Mouse (Mus musculus): ENCODE results near the gene Cnih1.
"Not testable (repeated sequence)": the region's sequence is repeated elsewhere in the genome, so short reads cannot be mapped to it uniquely, and the experiment has no call there.

Gene Cnih1

DNA sequence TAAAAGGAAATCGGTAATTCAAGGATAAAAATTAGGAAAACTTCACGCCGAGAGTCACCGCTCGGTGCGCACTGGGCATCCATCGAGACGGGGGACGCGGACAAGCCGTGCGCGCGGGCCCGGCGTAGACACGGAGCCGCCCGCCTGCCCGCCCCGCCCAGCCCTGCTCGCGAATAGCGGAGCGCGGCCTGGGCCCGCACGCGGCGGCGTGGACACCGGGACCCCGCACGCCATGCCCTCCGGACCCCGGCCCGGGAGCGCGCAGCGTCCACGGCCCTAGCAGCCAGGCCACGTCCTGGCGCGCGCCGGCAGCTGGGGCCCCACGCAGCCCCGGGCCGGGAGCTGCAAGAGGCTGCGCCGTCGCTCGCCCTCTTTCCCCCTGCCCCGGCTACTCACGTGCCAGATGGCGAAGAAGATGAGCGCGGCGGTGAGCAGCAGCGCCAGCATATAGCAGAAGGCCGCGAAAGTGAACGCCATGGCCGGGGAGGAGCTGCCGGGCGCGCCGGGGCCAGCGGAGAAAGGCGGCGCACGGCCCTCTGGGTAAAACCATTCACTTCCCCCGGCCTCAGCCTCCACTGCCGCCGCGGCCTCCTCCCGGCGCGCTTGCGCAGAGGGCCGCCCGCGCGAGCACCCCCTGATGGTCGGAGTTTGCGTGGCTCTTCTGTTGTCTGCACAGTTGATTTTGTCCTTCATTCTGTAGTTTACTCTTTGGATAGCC, at the start of gene Cnih1:
Gene Cnih1, minus strand, starts transcription at position 625 of the 718 bp plus-strand sequence.
- DNase-seq (ENCODE audit: low read depth, low spot score): peak; percentile 79

DNA sequence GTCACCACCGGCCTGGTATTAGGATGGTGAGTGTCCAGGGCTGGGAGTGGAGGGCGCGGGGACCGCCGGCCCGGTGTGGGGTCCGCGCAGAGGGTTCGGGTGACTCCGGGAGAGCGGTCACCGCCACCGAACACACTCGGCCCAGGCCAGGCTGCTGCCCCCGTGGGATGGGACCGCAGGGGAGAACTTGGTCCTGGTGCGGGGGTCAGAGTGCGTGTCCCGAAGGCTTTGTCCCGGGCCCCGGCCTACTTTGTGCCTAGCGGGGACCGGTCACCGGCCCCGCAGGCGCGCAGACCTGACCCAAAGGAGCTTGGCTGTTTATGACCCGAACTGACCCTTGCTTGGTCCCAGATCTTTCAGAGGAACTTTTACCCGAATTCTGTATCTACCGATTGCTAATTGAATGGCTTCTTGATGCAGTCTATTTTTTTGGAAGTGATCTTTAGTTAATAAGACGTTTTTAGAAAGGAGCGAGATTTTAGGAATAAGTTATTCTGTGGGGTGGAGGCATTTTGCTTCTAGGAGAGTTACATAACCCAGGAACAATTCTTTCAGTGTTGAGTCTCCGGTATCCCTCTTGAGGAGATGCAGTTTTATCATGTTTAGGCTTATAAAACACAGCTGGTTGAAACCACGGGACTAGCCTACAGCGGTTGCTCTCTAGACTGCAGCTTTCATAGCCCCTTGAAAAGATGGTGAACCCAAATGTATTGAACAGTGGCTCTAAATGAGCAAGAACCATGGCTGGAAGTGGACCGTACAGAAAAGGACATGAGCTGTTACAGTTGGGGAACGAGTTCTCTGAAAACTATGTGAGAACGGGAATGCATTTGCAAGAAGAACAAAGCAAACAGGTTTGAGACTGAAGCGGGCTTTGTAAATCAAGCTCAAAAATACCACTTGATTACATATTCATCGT, 44.4 kb upstream of the Cnih1 start:
- peak; percentile 13 for DNase-seq (ENCODE audit: low read depth, low spot score)

DNA sequence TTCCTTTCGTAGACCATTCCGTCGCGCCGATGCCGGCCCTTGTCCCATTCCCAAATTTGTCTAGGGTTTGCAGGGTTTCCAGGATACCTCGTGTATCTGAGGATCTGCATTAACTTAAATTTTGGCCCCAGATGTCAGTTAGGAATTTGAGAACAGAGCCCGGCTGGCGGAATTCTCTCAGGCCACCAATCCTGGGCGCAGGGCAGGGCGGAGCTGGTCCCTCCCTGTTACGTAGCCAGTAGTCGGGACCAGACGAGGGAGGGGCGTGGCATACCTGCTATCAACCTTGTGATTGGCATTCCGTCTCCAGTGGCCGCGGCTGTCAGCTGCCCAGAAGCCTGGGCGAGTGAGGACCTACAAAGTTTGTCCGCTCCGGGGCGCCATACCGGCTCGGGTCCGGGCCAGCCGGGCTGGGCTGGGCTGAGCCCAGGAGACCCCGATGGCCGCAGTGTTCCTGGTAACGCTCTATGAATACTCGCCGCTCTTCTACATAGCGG, 43.7 kb upstream of the Cnih1 start, which contains the start of gene Cgrrf1:
Gene Cgrrf1, plus strand, starts transcription at position 289 of the 497 bp plus-strand sequence.
- DNase-seq (ENCODE audit: low read depth, low spot score): peak; percentile 96

DNA sequence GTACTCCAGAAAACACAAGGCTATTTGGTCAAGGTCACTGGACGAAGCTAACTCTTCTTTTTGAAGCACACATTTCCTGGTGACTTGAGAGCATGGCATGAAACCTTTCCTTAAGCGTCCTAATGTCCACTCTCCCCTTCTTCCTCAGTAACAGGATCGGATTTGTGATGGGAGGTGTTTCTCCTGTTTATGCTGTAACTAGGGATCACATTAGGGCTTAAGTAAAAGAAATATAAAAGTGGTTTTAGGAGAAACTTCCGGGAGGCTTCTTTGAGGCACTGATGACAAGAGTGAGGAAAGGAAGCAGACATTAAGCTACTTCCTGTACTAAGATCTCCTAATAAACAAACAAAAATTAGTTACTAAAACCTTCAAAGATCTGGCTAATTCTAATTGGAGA, 43.1 kb upstream of the Cnih1 start:
- peak; percentile 14 for DNase-seq (ENCODE audit: low read depth, low spot score)

DNA sequence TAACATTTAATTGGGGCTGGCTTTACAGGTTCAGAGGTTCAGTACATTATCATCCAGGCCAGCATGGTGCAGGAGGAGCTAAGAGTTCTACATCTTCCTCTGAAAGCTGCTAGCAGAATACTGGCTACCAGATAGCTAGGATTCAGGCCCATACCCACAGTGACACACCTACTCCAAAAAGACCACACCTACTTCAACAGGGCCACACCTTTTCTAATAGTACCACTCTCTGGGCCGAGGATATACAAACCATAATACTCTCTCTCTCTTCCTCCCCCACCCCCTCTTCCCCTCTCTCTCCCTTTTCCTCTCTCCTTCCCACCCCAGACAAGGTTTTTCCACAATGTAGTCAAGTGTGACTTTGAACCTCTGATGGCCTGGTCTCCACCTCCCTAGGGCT, 39.2 kb upstream of the Cnih1 start:
- DNase-seq (ENCODE audit: low read depth, low spot score): no peak

DNA sequence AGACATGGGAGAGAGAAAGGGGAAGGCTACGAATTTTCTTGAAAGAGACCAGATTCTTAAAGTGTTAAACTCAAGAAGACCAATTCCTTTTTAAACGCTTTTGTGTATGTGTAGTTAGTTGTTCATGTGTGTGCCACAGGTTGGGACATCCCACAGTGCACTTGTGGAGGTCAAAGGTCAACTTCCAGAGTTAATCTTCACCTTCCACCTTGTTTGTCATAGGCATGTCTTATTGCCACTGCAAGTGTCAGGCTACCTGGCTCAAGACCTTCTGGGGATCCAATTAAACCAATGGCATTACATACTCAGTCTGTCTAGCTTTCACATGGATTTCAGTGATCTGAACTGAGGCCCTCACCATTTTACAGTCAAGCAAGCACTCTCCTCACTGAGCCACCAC, 35.8 kb upstream of the Cnih1 start:
- DNase-seq (ENCODE audit: low read depth, low spot score): no peak

DNA sequence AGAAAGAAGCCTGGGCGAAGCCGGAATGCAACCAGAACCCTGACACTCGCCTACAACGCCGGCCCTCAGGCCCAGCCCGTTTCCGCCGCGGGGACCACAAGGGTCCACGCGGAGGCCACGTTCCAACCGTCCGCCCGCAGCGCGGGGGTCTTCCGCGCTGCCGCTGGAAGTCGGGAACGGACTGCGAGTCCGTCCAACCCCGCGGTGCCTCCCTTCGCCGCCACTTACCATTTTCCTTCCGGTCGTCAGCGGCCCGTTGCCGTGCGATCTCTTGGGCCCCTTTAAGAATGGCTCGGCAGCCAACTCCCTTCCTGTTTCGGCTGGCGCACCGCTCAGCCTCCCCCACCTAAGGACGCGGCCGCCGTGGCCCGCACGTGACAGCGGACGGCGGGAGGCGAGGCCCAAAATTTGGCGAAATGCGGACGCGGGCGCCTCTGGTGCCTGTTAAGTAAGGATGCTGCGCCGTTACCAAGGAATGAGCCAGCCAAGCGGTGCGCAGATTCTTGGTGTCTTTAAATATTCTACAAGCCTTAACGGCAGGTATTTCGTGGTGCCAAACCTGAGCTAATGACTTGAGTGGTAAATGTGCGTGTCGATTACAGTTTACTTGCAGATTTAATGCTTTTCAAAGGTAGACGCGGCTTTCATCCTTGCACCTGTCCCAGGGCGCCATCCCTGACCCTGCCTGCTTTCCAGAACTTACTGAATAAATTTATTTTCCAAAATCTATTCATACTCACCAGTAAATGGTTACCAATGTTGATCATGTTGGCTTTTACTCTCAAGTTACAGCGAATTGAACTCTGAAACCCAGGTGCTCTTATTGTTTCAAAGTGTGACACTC, 33.9 kb upstream of the Cnih1 start, which contains the start of gene Gmfb:
Gene Gmfb, minus strand, starts transcription at position 370 of the 844 bp plus-strand sequence.
- peak; percentile 78 for DNase-seq (ENCODE audit: low read depth, low spot score)

DNA sequence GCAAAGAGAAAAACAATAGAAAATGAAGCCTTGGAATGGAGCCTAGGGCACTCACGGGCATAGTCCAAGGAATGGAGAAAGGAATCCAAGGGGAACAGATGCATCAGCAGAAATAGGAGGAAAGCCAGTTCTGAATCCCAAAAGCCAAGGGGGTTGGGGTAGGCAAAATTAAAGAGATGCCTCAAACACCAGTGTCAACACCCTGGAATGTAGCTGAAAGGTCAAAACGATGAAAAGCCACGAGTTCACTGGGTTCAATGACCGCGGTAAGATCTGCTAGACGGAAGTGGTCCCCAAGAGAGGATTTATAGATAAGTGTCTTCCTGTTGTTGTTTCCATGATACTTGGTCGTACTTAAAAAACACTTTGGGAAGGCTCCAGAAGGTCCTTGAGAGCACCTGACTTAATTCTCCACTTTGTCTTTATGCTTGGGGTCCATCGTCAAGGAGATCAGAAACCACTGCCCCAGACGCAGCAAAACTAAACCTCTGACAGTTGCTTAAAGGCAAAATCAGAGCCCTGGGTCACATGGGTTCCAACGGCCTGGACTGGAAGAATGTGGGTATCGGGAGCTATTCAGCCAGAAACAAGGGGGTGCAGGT, 33.2 kb upstream of the Cnih1 start:
- peak; percentile 60 for DNase-seq (ENCODE audit: low read depth, low spot score)

DNA sequence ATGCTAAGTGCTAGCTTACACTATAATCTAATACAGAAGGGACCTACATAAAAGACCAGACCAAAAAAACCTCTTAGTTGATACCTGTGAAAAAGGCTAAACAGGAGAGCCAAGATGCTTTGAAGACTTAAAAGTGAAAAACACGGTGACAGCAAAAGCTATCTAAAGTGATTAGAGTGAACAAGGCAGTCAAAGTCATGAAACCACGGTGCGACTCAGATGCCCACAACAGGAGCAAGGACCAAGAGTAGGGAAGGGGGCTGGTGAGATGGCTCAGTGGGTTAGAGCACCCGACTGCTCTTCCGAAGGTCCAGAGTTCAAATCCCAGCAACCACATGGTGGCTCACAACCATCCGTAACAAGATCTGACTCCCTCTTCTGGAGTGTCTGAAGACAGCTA, 31.8 kb upstream of the Cnih1 start:
- not testable (repeated sequence) for DNase-seq (ENCODE audit: low read depth, low spot score)

DNA sequence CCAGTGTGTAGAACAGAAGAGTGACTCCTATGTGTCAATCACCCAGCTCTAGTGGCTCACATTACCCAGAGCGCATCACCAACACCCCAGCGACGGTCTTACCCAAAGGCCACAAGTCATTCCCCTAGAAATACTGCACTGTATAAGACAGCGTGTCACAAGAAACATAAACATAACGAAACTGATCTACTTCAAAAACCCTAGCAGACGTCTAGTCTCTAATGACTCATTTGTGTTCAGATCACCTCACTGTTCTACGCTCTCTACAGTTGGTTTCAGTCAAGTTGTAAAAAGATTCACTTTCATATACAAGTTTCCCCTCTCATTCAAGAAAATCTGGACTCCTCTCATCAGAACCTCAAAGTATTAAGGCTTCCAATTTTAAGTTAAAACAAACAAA, 30.5 kb upstream of the Cnih1 start:
- DNase-seq (ENCODE audit: low read depth, low spot score): no peak

DNA sequence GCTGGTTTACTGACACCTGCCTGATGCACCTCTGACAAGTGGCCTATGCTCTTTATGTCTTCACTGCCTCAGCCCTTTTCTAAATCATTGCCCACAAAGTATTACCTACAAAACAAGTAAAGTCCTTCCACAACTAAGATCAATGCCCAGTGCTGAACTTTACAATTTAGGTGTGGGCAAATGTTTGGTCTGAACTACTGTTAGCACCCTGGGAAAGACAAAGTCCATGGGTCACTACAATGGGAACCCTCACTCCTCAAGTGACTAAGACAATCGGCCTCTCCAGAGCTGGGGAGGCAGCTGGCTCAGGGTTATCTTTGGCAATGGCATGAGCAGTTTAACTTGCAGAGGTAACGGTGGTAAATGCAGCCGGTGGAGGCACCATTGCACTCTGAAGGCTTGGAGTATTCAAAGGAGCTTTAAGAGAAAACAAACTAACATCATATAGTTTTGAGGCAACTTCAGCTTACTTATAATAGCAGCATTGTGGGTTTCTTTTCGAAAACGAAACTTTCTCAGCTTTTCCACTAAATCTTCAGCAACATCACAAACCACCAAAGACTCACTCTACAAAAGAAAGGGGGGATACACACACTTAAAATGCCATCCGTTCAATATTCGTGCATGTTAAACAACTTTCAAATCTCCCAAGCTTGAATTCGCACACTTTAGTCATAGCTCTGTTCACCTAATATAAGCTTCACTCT, 28.9 kb upstream of the Cnih1 start:
- no peak for DNase-seq (ENCODE audit: low read depth, low spot score)

DNA sequence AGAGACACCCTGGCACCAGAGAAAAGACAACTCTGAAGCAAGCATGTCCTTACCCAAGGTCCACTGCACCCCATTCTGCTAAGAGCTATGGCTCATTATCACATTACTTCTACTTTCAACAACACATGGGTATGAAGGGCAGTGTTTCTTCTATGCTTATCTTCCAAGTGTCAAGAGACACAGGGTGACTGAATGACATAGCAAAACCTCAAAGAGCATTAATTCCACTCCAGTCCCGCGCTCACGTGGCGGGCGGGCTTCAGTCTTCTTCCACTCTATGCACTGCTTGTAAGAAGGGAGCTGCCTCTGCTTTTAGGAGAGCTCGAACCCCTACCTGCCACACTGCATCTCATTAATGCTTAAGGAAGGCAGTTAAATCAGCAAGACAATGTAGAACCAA, 27.4 kb upstream of the Cnih1 start:
- DNase-seq (ENCODE audit: low read depth, low spot score): no peak

DNA sequence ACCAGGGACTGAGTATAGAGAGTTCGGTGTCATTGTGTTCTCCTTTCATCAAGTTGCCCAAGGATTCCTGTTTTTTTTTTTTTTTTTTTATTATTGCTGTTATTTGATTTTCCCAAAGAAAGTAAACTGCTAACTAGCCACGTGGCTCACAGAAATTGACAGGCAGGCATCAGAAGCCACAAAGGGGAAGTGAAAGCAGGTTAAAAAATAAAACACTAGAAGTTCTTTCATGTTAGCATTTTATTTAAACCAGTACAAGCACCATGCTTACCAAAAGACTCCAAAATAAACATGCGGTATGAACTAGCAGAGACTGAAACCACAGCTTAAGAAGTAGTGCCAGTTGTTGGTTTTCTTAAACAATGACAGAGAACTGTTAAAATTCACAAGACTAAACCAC, 19.7 kb upstream of the Cnih1 start:
- no peak for DNase-seq (ENCODE audit: low read depth, low spot score)

DNA sequence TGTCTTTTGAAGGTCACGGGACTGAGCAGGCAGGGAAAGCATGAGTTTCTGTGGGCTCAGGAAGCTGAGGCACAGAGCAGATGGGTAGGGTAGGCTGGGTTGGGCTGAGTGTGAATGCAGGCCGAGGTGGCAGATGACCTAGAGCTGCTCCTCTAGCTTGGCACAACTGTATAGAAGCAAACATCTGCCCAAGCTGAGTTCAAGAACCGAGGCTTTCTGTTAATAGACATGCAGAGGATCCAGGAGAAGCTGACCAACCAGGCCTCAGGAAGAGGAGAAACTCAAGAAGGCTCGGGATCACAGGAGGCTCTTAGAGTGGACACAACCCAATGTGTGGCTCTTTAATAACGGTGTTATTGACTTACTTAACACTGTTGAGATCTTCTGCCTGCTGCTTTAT, 18.0 kb upstream of the Cnih1 start:
- DNase-seq (ENCODE audit: low read depth, low spot score): no peak

DNA sequence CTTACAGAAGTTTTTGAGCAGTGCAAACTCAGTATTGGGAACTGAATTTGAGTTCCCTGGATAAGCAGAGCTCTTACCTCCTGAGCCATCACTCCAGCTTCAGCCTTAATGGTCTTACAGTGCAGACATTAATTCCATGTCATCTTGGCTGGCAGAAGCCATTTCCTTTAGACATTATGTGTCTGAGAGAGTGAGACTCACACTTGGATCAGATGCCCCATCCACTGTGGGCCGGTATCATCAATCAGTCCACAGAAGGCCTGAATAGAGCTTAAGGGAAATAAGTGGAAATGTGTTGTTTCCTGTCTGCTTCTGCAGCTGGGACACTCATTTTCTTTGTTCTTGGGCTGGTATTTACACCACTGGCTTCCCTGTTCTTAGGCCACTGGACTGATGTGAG, 15.6 kb upstream of the Cnih1 start:
- DNase-seq (ENCODE audit: low read depth, low spot score): no peak

DNA sequence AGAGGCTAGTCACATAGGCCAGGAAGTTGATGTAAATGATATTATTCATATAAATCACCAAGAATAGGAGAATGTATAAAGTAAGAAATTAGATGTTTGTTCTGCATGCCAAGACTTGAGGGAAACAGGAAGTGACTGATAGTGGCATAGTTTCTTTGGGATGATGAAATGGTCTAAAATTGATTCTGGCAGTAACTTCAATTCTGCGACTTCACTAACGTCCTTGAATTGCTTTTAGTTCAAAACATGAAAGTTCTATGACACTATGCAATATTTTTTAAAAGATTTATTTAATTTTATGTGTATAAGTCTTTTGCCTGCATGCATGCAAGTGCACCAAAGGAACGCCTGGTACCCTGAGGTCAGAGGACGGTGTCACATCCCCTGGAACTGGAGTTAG, 15.0 kb upstream of the Cnih1 start:
- no peak for DNase-seq (ENCODE audit: low read depth, low spot score)

DNA sequence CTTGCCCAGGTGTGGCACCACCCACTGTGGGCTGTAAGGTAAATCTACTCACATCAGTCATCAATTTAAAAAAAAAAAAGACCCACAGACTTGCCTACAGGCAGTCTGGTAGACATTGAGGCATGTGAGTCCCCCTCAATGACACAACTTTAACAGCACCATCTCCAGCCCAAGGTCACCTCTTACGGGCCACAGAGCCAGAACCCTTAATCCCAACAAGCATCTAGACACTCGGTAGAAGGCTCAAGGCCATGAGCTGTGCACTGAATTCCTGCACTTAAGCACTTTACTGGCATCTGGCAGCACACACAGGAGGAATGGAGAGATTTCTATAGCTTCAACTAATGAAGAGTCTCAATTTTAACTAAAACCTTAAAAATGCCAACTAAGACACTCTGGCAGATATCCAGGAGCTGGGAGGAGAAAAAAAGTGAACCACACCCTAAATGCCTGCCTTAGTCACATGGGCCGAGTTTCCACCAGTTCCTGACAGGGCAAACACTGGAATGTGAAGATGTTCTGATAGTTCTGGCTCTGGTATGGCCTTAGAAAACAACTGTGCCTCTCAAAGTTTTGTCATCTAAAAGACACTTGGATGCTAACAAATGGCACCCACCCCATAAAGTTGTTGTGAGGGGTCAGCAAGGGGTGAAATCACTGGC, 12.6 kb upstream of the Cnih1 start:
- peak; percentile 73 for DNase-seq (ENCODE audit: low read depth, low spot score)

DNA sequence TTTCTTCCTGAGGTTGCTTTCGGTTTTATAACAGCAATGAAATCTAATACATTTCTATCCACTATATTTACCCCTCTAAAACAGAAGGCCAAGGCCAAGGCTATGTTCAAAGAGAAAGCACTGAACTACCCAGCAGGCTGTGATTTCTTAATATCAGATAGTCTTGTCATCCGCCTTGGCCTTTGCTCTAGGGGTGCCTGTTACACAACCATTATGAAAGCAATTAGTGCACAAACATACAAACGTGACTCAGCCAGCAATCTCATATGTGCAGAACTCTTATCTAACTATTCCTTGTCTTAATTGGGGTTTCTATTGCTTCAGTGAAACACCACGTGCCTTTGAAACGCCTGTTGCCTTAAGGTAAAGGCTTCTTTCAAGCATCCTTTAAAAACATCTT, 5.9 kb upstream of the Cnih1 start:
- DNase-seq (ENCODE audit: low read depth, low spot score): no peak

DNA sequence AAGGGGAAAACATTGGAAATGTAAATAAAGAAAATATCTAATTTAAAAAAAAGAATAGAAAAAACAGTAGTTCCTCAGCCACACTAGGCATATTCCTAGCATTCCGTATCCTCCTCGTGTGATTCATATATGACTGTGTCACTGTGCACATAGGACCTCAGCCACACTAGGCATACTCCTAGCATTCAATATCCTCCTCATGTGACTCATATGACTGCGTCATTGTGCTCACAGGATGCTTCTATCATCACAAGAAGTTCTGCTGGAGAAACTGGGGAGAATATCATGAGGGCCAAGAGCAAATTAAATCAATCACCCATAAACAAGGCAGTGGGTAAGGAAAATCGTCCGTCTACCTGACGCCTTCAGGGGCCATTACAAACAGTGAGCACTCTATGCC, 2.5 kb upstream of the Cnih1 start:
- DNase-seq (ENCODE audit: low read depth, low spot score): peak; percentile 75

DNA sequence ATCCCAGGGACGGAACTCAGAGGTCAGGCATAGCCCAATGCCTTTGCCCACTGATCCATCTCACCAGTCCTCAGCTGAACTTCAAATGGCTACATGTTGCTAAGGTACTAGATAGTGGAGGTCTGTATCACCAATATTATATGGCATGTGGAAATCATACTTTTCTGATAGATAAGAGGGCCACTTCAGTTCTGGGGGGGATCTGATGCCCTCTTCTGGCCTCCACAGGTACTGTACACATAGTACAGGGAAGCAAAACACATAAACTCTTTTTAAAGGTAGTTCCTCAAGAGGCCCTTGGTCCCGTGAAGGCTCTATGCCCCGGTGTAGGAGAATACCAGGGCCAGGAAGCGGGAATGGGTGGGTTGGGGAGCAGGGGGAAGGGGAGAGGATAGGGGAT, 2.1 kb upstream of the Cnih1 start:
- DNase-seq (ENCODE audit: low read depth, low spot score): peak; percentile 42

Measured in 3T3-L1 (cell line).